Mouse (Mus musculus) lung, adult 2 months (tissue): Measurements from ENCODE around the gene Mt1. TPM values are rescaled to one million over a fixed set of nuclear protein-coding genes. Genes with fewer than 3 reads are reported as not detected.
"Not testable (repeated sequence)": the region's sequence is repeated elsewhere in the genome, so short reads cannot be mapped to it uniquely, and the experiment has no call there.

Experiments used
- DNase-seq: peaks from one replicate; pipeline ENCODE4 v3.0.0; 2022
- H3K4me1 ChIP-seq: fragments of 200-500 bp; 2 replicates; pipeline ENCODE4 v1.6.1; 2011; ENCODE audit warnings: low read length; ENCODE audit not compliant: control insufficient read depth, insufficient read depth
- H3K4me3 ChIP-seq: fragments of 200-500 bp; replicated peaks from 2 replicates; pipeline ENCODE3; 2011; ENCODE audit warnings: low read depth, mild to moderate bottlenecking, control low read depth, low read length; ENCODE audit errors: extremely low read depth
- CTCF ChIP-seq: fragments of 200-500 bp; IDR thresholded peaks from 2 replicates; pipeline ENCODE4 v1.5.1; 2011; ENCODE audit warnings: mild to moderate bottlenecking, low read length, control low read depth; ENCODE audit not compliant: insufficient read depth
- POLR2A ChIP-seq: fragments of 200-500 bp; IDR thresholded peaks from 2 replicates; pipeline ENCODE4 v1.6.1; 2011; ENCODE audit warnings: low read depth, mild to moderate bottlenecking, control low read depth, low read length, borderline replicate concordance; ENCODE audit errors: extremely low read depth
- WGBS: fragments of 180-500 bp; shearing (Covaris S2); methylation state at CpG from one replicate; pipeline ENCODE4 v1.1.7; 2018; 5-methylcytosine and 5-hydroxymethylcytosine counted together
- polyA plus RNA-seq: library from polyadenylated mRNA; depleted of rRNA; stranded (reverse); fragments of >200 nt; gene quantifications from 2 replicates; pipeline ENCODE4 v1.2.3, GENCODE M21; 2012; rRNA removed

Gene Mt1
- 417 and 493 TPM in 2 replicates for polyA plus RNA-seq

DNA sequence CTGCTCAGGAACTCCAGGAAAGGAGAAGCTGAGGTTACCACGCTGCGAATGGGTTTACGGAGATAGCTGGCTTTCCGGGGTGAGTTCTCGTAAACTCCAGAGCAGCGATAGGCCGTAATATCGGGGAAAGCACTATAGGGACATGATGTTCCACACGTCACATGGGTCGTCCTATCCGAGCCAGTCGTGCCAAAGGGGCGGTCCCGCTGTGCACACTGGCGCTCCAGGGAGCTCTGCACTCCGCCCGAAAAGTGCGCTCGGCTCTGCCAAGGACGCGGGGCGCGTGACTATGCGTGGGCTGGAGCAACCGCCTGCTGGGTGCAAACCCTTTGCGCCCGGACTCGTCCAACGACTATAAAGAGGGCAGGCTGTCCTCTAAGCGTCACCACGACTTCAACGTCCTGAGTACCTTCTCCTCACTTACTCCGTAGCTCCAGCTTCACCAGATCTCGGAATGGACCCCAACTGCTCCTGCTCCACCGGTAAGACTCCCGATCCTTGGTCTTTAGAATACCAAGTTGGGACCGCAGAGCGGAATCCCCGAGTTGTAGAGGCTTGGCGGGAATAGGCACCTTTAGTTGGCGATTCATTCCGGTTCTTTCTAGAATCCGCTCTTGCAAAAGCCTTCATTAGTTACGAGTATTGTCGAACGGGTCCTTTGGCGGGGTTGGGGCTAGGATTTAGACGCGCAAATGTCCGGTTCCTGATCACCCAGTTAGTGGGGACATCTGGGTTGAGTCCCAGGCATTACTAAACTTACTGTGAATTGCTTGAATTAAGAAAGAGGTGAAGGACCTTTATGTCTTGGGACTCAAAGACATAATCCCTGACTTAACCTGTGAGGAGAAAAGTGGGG, at the start of gene Mt1:
Gene Mt1 (plus strand): TSS at position 226 of the 856 bp plus-strand sequence.
- TF ChIP-seq CTCF (no peak), POLR2A (peak; percentile 88; the same call in 1 of the 2 replicates)
- H3K4me1 ChIP-seq, result peaks cover 6% of the 10 kb centered on the region
- under 1% methylated on average over 50 of the region's 50 CpGs for WGBS
- H3K4me3 ChIP-seq, result peak within 1 kb of the TSS; percentile 64
- peak; percentile 75 for DNase-seq

DNA sequence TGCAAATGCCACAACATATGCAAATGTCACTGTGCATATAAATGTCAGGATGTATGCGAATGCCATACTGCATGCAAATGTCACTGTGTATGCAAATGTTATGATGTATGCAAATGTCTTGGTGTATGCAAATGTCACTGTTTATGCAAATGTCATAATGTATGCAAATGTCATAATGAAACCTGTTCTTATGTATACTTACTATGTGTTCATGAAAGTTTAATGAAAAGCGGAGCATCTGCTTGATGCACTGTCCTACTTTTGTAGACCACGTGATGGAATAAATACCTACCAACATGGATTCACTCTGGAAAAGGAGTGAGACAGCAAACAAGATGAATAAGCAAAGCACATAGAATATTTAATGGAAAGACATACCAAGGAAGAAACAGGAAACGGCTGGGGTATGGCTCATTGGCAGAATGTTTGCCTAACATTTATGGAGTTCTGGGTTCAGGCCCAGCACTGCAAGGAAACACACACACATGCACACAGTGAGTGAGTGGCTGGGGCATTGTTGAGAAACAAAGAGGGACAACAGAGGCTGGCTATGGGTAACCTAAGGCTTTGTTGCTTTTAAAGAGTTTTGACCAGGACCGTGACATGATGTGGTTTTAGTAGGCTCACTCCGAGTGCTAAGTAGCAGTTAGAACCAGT, 49.6 kb upstream of the Mt1 start:
- Histone ChIP-seq H3K4me3 (no peak overlapping the region), H3K4me1 (no peaks in the 10 kb centered on the region)
- 87% methylated on average over 6 of the region's 6 CpGs for WGBS
- no peak for TF ChIP-seq CTCF
- no peak for TF ChIP-seq POLR2A
- DNase-seq, result no peak

- Histone ChIP-seq H3K4me1 (no peaks in the 10 kb centered on the region), H3K4me3 (no peak overlapping the region)
- DNase-seq, result no peak
- TF ChIP-seq POLR2A, result no peak
- TF ChIP-seq CTCF, result no peak
- WGBS, result 89% methylated on average over 4 of the region's 4 CpGs
Observed at GRCm38 (mm10) chr8:94130126-94130525, 48.8 kb upstream of the Mt1 start.

GRCm38 (mm10) chr8:94132096-94132495, 46.8 kb upstream of the Mt1 start:
- WGBS, result 63% methylated on average over 5 of the region's 5 CpGs
- Histone ChIP-seq H3K4me3 (no peak overlapping the region), H3K4me1 (no peaks in the 10 kb centered on the region)
- TF ChIP-seq POLR2A (no peak), CTCF (no peak)
- DNase-seq, result no peak

GRCm38 (mm10) chr8:94134601-94135000, 44.3 kb upstream of the Mt1 start:
- not testable (repeated sequence) for DNase-seq

DNA sequence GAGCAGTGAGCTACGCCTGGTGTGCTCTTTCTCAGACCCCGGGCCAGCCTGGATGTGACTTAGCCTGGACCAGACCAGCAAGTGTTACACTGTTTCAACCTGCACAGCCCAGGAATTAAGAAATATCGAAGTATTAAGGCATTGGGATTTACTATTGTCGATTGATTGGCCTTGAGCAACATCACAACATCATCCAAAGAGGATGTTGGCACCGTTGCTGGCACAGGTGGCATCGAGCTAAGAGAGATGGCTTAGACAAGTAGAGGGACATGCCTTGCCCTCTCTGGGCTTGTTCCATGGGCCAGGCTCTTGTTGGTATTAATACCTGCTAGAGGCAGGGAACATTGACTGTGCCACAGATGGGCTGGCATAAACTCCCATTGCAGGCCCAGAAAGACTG, 43.3 kb upstream of the Mt1 start:
- TF ChIP-seq POLR2A (no peak), CTCF (no peak)
- DNase-seq, result no peak
- Histone ChIP-seq H3K4me1 (no peaks in the 10 kb centered on the region), H3K4me3 (no peak overlapping the region)
- WGBS, result 88% methylated on average over 6 of the region's 6 CpGs

More at GRCm38 (mm10) chr8:94134601-94135000, 44.3 kb upstream of the Mt1 start:
- WGBS, result 24% methylated on average over 3 of the region's 3 CpGs
- not testable (repeated sequence) for H3K4me3 ChIP-seq, H3K4me1 ChIP-seq

DNA sequence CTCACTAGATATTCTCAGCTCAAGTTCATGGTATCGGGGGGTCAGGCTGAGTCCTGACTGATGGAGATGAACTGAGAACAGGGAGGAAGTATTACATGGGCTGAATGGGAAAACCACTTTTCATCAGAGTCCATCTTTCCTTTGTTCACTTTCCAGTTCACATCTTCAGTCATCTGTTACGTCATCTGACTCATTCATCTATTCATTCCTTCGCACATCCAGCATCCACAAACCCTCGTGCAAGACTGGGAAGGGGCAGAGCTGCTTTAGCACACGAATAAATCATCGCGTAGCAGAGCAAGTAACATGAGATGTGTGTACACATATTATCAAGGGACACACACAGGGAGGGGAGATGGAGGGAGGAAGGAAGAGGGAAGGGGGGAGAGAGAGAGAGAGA, 42.7 kb upstream of the Mt1 start:
- Histone ChIP-seq H3K4me3 (no peak overlapping the region), H3K4me1 (no peaks in the 10 kb centered on the region)
- 71% methylated on average over 7 of the region's 7 CpGs for WGBS
- DNase-seq, result no peak
- no peak for TF ChIP-seq CTCF
- no peak for TF ChIP-seq POLR2A

DNA sequence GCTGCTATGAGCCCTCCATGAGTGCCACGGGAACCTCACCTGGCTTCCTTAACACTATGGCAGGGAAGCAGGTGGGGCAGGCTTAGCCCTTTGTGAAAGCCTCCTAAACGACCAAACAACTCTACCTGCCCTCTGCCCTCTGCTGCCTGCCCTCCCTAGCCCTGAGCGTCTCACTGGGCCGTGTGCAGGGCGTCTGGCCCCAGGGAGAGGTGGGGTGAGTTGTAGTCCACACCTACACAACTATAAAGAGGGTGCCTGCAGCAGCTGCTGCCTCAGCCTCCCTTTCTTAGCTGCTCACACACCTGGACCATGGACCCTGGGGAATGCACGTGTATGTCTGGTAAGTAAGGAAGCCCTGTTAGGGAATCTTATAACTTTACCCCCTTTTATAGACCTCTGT, 41.9 kb upstream of the Mt1 start, which contains the start of gene Mt4:
Gene Mt4 (plus strand): TSS at position 265 of the 400 bp plus-strand sequence.
- TF ChIP-seq CTCF, result no peak
- TF ChIP-seq POLR2A, result no peak
- DNase-seq, result no peak
- Histone ChIP-seq H3K4me3 (no peak within 1 kb of the TSS), H3K4me1 (no peaks in the 10 kb centered on the region)
- WGBS, result 38% methylated on average over 6 of the region's 6 CpGs

DNA sequence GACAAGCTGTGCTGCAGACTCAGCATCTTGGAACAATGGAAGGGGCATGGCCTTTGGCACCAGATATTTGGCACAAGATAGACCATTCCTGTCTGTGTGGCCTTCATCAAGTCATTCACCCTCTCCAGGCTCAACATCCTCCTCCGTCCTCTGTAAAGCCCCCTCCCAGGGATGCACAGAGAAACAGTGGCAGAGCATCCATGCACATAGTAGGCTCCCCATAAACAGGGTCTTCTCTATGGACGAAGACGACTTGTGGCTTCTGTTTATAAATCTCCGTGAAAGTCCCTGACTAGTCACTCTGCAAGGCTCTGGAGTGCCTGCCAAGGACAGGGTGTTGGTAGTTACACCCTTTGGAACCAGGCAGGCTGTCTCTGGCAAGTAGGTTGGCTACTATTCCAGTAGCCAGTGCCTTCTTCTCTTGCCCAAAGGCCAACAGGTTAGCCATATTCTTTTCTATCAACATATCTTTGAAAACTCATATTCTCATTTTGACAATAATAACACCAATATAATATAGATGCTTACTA, 38.6 kb upstream of the Mt1 start:
- Histone ChIP-seq H3K4me3 (no peak overlapping the region), H3K4me1 (no peaks in the 10 kb centered on the region)
- TF ChIP-seq POLR2A, result no peak
- no peak for TF ChIP-seq CTCF
- 70% methylated on average over 4 of the region's 4 CpGs for WGBS
- no peak for DNase-seq

- H3K4me1 ChIP-seq, result no peaks in the 10 kb centered on the region; the same call in 1 of the 2 replicates
- TF ChIP-seq CTCF (no peak), POLR2A (no peak)
- 26% methylated on average over 5 of the region's 5 CpGs for WGBS
- no peak for DNase-seq
- no peak overlapping the region for H3K4me3 ChIP-seq
Observed at GRCm38 (mm10) chr8:94148236-94148635, 30.6 kb upstream of the Mt1 start.
